Mouse (Mus musculus) common myeloid progenitor, adult 5-6 weeks (primary cell): ENCODE results near the gene Tmem273. TPM values are rescaled to one million over a fixed set of nuclear protein-coding genes. Genes with fewer than 3 reads are reported as not detected.

Source experiments
- ATAC-seq: replicated peaks from 2 replicates; pipeline ENCODE4 v1.8.0; 2016; ENCODE audit warnings: low read depth, mild to moderate bottlenecking, moderate TSS enrichment, inconsistent platforms; ENCODE audit not compliant: poor library complexity, severe bottlenecking
- total RNA-seq: library from RNA; stranded (forward); fragments of 200-1000, 187-1606 nt; gene quantifications from 2 replicates; pipeline ENCODE4 v1.2.3, GENCODE M21; 2017

Tmem273 gene
- total RNA-seq, 1 experiment from 2014 or later: 5.5 TPM

DNA sequence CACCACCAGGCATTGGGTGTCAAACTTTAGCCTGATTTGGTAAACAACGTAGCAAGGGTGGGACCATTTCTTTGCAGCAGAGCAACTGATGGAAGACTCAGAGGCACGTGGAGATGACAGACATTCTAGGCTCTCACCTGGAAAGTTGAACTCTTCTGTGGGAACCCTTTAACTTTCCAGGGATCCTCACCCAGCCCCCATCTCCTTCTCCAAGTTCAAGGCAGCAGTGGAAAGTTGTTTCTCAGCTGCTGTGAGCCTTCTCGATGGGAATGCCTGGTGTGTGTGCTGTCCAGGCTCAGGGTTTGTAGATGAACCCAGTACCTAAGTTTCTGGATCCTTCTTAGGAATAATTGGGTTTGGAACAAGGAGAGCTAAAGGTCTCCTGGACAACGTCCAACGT, 70.5 kb downstream of the Tmem273 start:
- ATAC-seq: no peak

DNA sequence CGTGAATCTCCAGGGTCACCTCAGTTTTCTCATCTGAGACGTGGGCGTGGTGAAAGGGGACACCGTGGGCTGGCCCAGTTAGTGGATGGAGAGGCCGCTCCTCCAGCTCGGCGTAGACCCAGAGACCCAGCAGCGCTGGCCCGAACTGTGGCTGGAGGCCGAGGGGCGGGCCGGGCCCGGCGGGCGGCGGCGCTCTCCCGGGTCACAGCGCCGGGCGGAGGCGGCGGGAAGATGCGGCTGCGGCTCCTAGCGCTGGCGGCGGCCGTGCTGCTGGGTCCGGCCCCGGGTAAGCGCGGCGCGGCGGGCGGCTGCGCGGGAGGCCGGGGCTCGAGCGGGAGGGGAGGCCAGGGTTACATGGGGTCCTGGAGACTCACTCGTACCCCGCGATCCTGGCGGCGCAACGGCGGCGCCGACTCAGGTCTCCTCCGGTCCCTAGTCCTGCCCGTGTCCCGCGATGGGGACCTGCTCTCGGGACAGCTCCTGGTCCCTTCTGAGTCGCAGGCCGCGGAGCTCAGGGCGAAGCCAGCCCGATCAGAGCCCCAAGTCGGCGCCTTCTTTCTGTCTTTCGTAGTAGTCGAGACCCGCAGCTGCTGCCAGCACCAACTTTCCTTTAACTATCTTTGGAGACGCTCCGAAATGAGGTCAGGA, 71.0 kb downstream of the Tmem273 start, which contains the start of gene Vstm4:
TSS of gene Vstm4 (plus strand) at position 76 of the 648 bp plus-strand sequence.
- no peak for ATAC-seq

DNA sequence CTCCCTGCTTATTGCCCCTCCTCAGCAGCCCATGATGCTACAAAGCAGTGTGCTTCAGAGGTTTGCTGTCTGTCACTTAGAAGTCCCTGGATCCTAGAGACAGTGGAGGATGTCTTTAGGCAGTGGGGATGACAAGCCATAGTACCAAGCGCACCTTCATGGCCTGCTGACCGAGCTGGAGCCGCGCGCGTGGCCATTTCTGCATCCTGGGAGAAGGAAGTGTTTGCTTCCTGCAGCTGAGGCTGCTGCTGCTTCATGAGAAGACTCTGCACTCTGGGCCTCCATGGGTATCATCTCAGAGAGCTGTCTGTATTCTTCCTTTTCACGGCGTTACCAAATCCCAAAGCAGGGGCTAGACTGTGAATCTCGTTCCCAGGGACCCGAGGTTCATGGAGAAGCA, 72.6 kb downstream of the Tmem273 start:
- ATAC-seq: no peak

DNA sequence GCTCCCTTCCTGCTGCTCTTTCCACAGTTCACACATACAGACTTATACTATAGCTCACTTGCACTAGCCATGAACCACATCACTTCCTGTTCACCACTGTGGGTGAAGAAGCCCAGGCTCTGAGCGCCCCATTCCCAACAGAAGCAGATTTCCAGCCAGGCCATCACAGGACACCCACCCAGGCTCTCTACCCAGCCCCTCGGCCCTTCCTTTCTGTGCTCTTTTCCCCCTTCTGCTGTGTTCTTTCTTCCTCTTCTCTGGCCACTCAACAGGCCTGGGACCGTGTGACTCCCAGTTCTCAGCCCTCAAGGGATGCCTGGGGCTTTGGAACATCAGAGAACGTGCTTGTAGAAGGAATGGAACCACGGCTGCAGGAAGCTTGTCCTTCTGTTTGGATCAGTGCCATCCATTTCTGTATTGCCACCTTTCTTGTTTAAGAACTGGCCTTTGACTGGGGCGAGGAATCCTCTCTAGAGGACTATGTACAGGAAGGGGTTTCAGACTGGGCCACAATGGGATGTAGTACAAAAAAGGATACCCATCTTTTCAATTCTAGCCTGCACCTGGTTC, 73.3 kb downstream of the Tmem273 start:
- no peak for ATAC-seq

DNA sequence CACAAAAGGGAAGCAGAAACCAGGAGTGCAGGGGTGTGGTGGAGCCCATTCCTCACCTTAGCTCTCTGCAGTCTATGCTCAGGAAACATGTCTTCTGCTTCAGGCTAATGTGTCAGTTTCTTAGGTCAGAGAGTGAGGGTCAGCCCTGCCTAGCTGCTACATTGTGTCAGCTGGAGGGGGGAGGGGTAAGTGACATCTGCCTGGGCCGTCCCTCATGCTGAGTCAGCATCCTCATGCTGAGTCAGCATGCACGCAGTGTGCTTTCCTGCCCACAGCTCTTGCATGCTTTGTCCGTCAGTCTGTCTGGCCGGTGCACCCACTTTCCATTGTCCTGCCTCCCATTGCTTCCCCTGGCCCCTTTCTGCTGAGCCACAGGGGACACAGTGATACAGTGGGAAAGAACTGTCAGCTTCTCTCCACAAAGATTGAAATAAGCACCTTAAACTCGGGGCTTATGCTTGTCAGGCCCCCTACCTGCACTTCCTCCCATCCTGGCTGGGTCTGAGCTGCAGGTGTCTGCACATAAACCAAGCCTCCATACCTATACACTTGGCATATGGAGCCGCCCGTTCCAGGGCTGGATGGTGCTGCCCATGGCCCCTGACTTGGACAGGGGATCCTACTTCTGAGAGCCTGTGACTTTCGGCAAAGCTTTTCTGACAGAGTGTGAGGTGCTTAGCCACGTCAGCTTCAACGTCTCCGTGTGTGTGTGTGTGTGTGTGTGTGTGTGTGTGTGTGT, 74.2 kb downstream of the Tmem273 start:
- no peak for ATAC-seq

DNA sequence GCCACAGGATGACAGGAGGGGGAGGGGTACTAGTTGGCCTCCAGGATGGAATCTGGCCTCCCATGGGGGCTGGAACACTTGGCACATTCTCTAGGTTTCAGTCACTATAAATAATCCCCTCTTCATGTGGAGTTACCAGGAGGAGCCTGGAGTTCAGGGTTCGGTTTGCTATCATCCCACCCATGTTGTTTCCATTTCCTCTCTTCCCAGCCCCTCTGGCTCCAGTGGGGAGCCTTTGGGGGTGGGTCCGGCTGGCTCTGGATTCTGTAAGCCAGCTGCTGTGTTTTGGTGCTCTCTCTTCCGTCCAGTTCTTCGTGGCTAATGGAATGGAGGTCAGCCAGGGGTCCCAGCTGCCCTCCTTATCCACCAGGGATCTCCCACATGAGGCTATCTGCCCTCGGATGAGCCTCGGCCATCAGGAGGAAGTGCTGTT, 75.4 kb downstream of the Tmem273 start:
- ATAC-seq: no peak

DNA sequence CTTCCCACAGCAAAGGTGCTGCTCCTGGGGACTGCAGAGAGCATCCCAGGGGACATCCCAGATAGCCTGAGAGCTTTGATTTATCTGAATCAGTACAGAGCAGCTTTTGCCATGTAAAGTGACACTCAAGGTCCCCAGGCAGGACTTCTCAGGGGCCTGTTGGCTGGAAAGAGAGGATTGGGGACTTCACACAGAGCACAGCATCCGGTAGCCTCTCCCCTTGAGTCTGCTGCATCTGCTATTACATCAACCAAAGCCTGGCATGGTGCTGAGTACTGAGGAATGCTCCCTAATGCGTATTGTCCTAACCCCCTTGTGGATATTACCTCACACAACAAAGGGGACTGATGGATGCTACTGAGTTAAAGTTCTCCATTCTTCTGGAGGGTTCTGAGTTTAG, 75.9 kb downstream of the Tmem273 start:
- no peak for ATAC-seq

DNA sequence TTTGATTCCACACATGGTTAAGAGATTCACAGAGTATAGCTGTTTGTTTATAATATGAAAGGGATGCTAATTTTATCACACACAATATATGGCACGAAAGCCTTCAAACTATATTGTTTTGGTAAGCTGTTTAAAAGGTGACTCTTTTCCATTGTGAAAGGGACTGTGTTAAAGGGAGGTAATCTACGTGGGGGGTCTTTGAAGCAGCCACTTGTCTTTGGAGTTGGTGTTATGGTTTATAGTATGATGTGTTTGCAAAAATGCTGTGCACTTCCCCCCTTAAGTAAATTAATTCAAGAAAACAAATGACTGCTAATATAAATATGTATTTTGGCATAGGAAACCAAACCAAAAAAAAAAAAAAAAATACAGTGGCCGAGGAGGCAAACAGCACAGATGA, 79.6 kb downstream of the Tmem273 start:
- ATAC-seq: no peak

Other genes with a start within 250 kb of the Tmem273 start
- not detected in 2 replicates for gene Prrxl1, start 186.6 kb upstream of the Tmem273 start, total RNA-seq
- gene 3425401B19Rik, start 100.7 kb upstream of the Tmem273 start, total RNA-seq: not detected in 2 replicates
- not detected in 2 replicates for gene Fam170b, start 48.0 kb downstream of the Tmem273 start, total RNA-seq
- gene Vstm4, start 70.8 kb downstream of the Tmem273 start, total RNA-seq: not detected in 2 replicates
- gene Lrrc18, start 205.4 kb downstream of the Tmem273 start, total RNA-seq: 0.27 TPM in 1 of 2 replicates, not detected in the other